Mouse (Mus musculus) CH12.LX (cell line): ENCODE data around the gene Plekhb1. TPM values are rescaled to one million over a fixed set of nuclear protein-coding genes. Genes with fewer than 3 reads are reported as not detected.

Experiments used
- DNase-seq: peaks from one replicate; pipeline ENCODE4 v3.0.0-alpha.2; 2013; ENCODE audit errors: extremely low read depth
- H3K27ac ChIP-seq: 2 replicates; pipeline ENCODE4 v1.5.1; 2012; ENCODE audit warnings: low read depth, mild to moderate bottlenecking, control low read depth, moderate library complexity; ENCODE audit not compliant: insufficient read depth
- H3K27me3 ChIP-seq: replicated peaks from 2 replicates; pipeline ENCODE3; 2012; ENCODE audit warnings: inconsistent platforms
- H3K36me3 ChIP-seq, 2 experiments: replicated peaks in 1 of 2; 2 replicates each; pipeline versions ENCODE3 to v1.6.1; 2012; ENCODE audit warnings: inconsistent platforms in 1 of 2, low read length in 1 of 2, mild to moderate bottlenecking in 1 of 2, mixed read lengths in 1 of 2, moderate library complexity in 1 of 2; ENCODE audit not compliant: control insufficient read depth in 1 of 2, insufficient read depth in 1 of 2
- H3K4me1 ChIP-seq, 2 experiments: 2 replicates each; pipeline ENCODE4 v1.6.1; 2012; ENCODE audit warnings: inconsistent platforms in 1 of 2, moderate library complexity in 1 of 2; ENCODE audit not compliant: insufficient read depth in 2 of 2, control insufficient read depth in 1 of 2
- H3K4me2 ChIP-seq: 2 replicates; pipeline ENCODE4 v1.6.1; 2012; ENCODE audit warnings: low read depth, mild to moderate bottlenecking, control low read depth; ENCODE audit not compliant: poor library complexity, insufficient read depth, severe bottlenecking
- H3K4me3 ChIP-seq, 3 experiments: fragments of 150-350 bp in 1 of 3; sonication (generic) in 1 of 3; replicated peaks in 1 of 3; 2 replicates each; pipeline versions ENCODE3 to v1.5.1; 2011 to 2012; ENCODE audit warnings: low read depth in 2 of 3, low read length in 2 of 3, mild to moderate bottlenecking in 2 of 3, moderate library complexity in 2 of 3, control low read depth in 1 of 3, improper control_type of control experiment in 1 of 3, inconsistent platforms in 1 of 3, mixed read lengths in 1 of 3; ENCODE audit not compliant: poor library complexity in 1 of 3
- H3K79me2 ChIP-seq: replicated peaks from 2 replicates; pipeline ENCODE4 v1.6.1; 2012; ENCODE audit warnings: mild to moderate bottlenecking, moderate library complexity; ENCODE audit not compliant: control insufficient read depth, poor library complexity, insufficient read depth, severe bottlenecking; ENCODE audit errors: extremely low read depth
- H3K9ac ChIP-seq: 2 replicates; pipeline ENCODE4 v1.6.1; 2012; ENCODE audit warnings: low read depth, mild to moderate bottlenecking, control low read depth, moderate library complexity; ENCODE audit not compliant: insufficient read depth
- H3K9me3 ChIP-seq: replicated peaks from 2 replicates; pipeline ENCODE3; 2012; ENCODE audit warnings: low read length, inconsistent platforms, mixed read lengths
- BHLHE40 ChIP-seq: IDR thresholded peaks from 2 replicates; pipeline ENCODE4 v1.6.1; 2011; ENCODE audit warnings: mild to moderate bottlenecking, low read depth, low read length, improper control_type of control experiment
- CHD1 ChIP-seq: IDR thresholded peaks from 2 replicates; pipeline ENCODE4 v1.6.1; 2012; ENCODE audit warnings: low read depth, low read length, improper control_type of control experiment, inconsistent platforms
- CHD2 ChIP-seq: IDR thresholded peaks from 2 replicates; pipeline ENCODE4 v1.6.1; 2011; ENCODE audit warnings: low read length, improper control_type of control experiment
- E2F4 ChIP-seq: IDR thresholded peaks from 2 replicates; pipeline ENCODE4 v1.6.1; 2011; ENCODE audit warnings: low read depth, low read length, improper control_type of control experiment; ENCODE audit not compliant: insufficient replicate concordance
- ELF1 ChIP-seq: IDR thresholded peaks from 2 replicates; pipeline ENCODE4 v1.6.1; 2014; ENCODE audit warnings: low read depth, mild to moderate bottlenecking, inconsistent platforms, low read length, improper control_type of control experiment
- ETS1 ChIP-seq: conservative IDR thresholded peaks from 2 replicates; pipeline ENCODE4 v1.6.1; 2012; ENCODE audit warnings: low read depth, mild to moderate bottlenecking, inconsistent platforms, low read length, improper control_type of control experiment, moderate library complexity
- GABPA ChIP-seq: IDR thresholded peaks from 2 replicates; pipeline ENCODE4 v1.6.1; 2012; ENCODE audit warnings: low read depth, low read length, improper control_type of control experiment, inconsistent platforms; ENCODE audit not compliant: insufficient replicate concordance
- HCFC1 ChIP-seq: IDR thresholded peaks from 2 replicates; pipeline ENCODE4 v1.6.1; 2012; ENCODE audit warnings: low read depth, mild to moderate bottlenecking, inconsistent platforms, low read length, improper control_type of control experiment
- IRF4 ChIP-seq: IDR thresholded peaks from 2 replicates; pipeline ENCODE4 v1.6.1; 2014; ENCODE audit warnings: low read depth, mild to moderate bottlenecking, inconsistent platforms, low read length, improper control_type of control experiment
- KAT2A ChIP-seq: IDR thresholded peaks from 2 replicates; pipeline ENCODE4 v1.6.1; 2012; ENCODE audit warnings: low read length, improper control_type of control experiment, inconsistent platforms; ENCODE audit not compliant: insufficient replicate concordance
- MAFK ChIP-seq: IDR thresholded peaks from 2 replicates; pipeline ENCODE4 v1.6.1; 2011; ENCODE audit warnings: low read length, improper control_type of control experiment; ENCODE audit not compliant: insufficient replicate concordance
- MAX ChIP-seq: IDR thresholded peaks from 2 replicates; pipeline ENCODE4 v1.6.1; 2011; ENCODE audit warnings: low read length, improper control_type of control experiment
- MEF2A ChIP-seq: IDR thresholded peaks from 2 replicates; pipeline ENCODE4 v1.6.1; 2014; ENCODE audit warnings: low read depth, mild to moderate bottlenecking, inconsistent platforms, low read length, improper control_type of control experiment, borderline replicate concordance
- MXI1 ChIP-seq: IDR thresholded peaks from 2 replicates; pipeline ENCODE4 v1.6.1; 2011; ENCODE audit warnings: mild to moderate bottlenecking, low read depth, low read length, improper control_type of control experiment
- MYC ChIP-seq: IDR thresholded peaks from 2 replicates; pipeline ENCODE4 v1.6.1; 2011; ENCODE audit warnings: low read depth, mild to moderate bottlenecking, improper control_type of control experiment, low read length
- PAX5 ChIP-seq: IDR thresholded peaks from 2 replicates; pipeline ENCODE4 v1.6.1; 2012; ENCODE audit warnings: low read length, inconsistent platforms, mixed read lengths
- POLR2AphosphoS2 ChIP-seq: IDR thresholded peaks from 2 replicates; pipeline ENCODE4 v1.6.1; 2011; ENCODE audit warnings: low read depth, low read length, improper control_type of control experiment
- RAD21 ChIP-seq: IDR thresholded peaks from 2 replicates; pipeline ENCODE4 v1.6.1; 2011; ENCODE audit warnings: low read depth, mild to moderate bottlenecking, low read length, improper control_type of control experiment, moderate library complexity
- RCOR1 ChIP-seq: conservative IDR thresholded peaks from 2 replicates; pipeline ENCODE4 v1.6.1; 2012; ENCODE audit warnings: low read depth, mild to moderate bottlenecking, inconsistent platforms, low read length, improper control_type of control experiment
- SMC3 ChIP-seq: IDR thresholded peaks from 2 replicates; pipeline ENCODE4 v1.6.1; 2011; ENCODE audit warnings: low read depth, low read length, improper control_type of control experiment
- TBP ChIP-seq: conservative IDR thresholded peaks from 2 replicates; pipeline ENCODE4 v1.6.1; 2011; ENCODE audit warnings: low read depth, low read length, improper control_type of control experiment
- TCF12 ChIP-seq: IDR thresholded peaks from 2 replicates; pipeline ENCODE4 v1.6.1; 2014; ENCODE audit warnings: low read depth, mild to moderate bottlenecking, inconsistent platforms, low read length, improper control_type of control experiment
- USF2 ChIP-seq: conservative IDR thresholded peaks from 2 replicates; pipeline ENCODE4 v1.6.1; 2011; ENCODE audit warnings: low read depth, low read length, improper control_type of control experiment
- ZC3H11A ChIP-seq: IDR thresholded peaks from 2 replicates; pipeline ENCODE4 v1.6.1; 2012; ENCODE audit warnings: low read depth, mild to moderate bottlenecking, inconsistent platforms, low read length, improper control_type of control experiment
- ZKSCAN1 ChIP-seq: IDR thresholded peaks from 2 replicates; pipeline ENCODE4 v1.6.1; 2012; ENCODE audit warnings: low read depth, inconsistent platforms, low read length, improper control_type of control experiment, borderline replicate concordance
- ZNF384 ChIP-seq: IDR thresholded peaks from 2 replicates; pipeline ENCODE4 v1.6.1; 2012; ENCODE audit warnings: low read depth, low read length, improper control_type of control experiment, inconsistent platforms
- dilution Hi-C: fragments of 300-500 bp; cut with MboI; formaldehyde crosslinking; loops from 2 replicates; pipeline ENCODE4 v1.14.3; 2020; ENCODE audit warnings: low sequenced_read_pairs; ENCODE audit not compliant: extremely low pct_unique_long_range_greater_than_20kb, extremely low pct_ligation_motif_present
- in situ Hi-C: fragments of 300-500 bp; cut with MboI; formaldehyde crosslinking; loops from 3 replicates; pipeline ENCODE4 v1.14.3; 2019; ENCODE audit warnings: low sequenced_read_pairs, low pct_ligation_motif_present, low pct_unique_long_range_greater_than_20kb, mixed read lengths
- polyA plus RNA-seq: library from polyadenylated mRNA; unstranded; fragments of >175 nt; gene quantifications from 2 replicates; pipeline ENCODE4 v1.2.1, GENCODE M21; 2012; ENCODE audit warnings: low read depth; ENCODE audit not compliant: insufficient read length
- total RNA-seq, 2 experiments: library from RNA; depleted of rRNA; stranded (reverse); fragments of 300-350 nt in 1 of 2; fragments of >200 nt in 1 of 2; gene quantifications; 2 replicates each; pipeline ENCODE4 v1.2.3; 2012 to 2014

The Plekhb1 gene
- total and polyA plus RNA-seq, 3 experiments: 0.04 TPM; not detected in 2

DNA sequence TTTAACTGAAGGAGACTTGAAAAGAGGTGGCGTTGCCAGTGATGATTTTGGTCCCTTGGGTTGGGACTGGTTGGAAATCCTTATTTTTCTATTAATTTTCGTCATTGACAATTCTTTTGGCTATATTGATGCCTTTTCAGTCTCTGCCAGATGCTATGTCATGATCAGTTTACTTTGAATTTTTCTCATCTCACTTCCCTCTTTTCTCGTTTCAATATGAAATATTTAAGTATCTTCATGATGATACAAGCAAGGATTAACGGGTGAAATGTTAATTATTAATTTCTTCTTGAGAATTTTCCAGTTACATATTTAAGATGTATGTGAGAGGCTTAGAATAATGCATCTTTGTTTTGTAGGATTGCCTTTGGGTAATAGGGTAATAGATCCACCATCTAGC is 53.3 kb downstream of the Plekhb1 start:
- peak overlapping the region; percentile 71 for H3K9ac ChIP-seq
- H3K27ac ChIP-seq: no peak overlapping the region
- H3K9me3 ChIP-seq: no peaks in the 10 kb centered on the region
- in situ Hi-C loops (no loop called here), dilution Hi-C loops (no loop called here)
- H3K4me1 ChIP-seq: peaks cover 5 to 25% of the 10 kb centered on the region in 2 experiments; a peak in 2 of 4 replicates
- H3K4me2 ChIP-seq: peak overlapping the region; percentile 97
- TF ChIP-seq RAD21: no peak
- TF ChIP-seq SMC3: no peak
- no peak for TF ChIP-seq TCF12
- TF ChIP-seq RCOR1: no peak
- TF ChIP-seq KAT2A: no peak
- no peak for TF ChIP-seq TBP
- TF ChIP-seq MEF2A: no peak
- no peak for TF ChIP-seq E2F4
- no peak for TF ChIP-seq MYC
- TF ChIP-seq POLR2AphosphoS2: no peak
- no peak for TF ChIP-seq BHLHE40
- no peak for TF ChIP-seq HCFC1
- TF ChIP-seq GABPA: no peak
- no peak for TF ChIP-seq CHD1
- TF ChIP-seq PAX5: no peak
- TF ChIP-seq, all 38 proteins: peak for 0
- DNase-seq: no peak
- H3K27me3 ChIP-seq: no peaks in the 10 kb centered on the region
- H3K79me2 ChIP-seq: peaks cover 20% of the 10 kb centered on the region
- peak overlapping the region; percentile 70 to 99 (median 93) for H3K4me3 ChIP-seq
- no peaks in the 10 kb centered on the region for H3K36me3 ChIP-seq

DNA sequence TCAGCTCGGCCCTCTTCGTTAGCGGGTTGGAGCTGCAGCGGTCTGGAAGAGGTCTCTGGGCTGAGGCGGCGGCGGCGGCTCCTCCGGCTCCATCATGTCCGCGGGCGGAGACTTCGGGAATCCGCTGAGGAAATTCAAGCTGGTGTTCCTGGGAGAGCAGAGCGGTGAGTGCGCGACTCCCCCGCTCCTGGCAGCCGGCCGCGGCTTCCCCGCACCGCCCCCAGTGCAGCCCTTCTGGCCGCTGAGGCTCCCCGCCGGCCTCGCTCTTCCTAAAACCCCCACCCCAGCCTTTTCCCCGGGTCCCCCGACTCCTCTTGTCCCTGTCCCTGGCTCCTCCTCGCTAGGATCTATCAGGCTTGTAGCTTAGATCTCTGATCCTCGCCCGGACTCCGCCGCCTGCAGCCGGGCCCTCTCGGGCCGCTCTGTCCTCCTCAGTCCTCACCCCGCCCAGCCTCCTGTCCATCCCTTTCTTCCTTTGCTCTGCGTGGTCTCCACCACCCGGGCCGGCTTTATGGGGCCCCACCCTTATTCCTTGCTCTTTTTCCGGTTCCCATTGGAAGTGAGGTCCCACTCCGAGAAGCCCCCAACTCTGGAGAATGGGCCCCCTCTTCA is 54.0 kb downstream of the Plekhb1 start, which contains the start of gene Mrpl48:
Gene Mrpl48 (minus strand): TSS at position 172 of the 612 bp plus-strand sequence.
- Histone ChIP-seq H3K27me3 (no peaks in the 10 kb centered on the region), H3K4me3 (peak within 1 kb of the TSS; percentile 70 to 99 (median 93)), H3K4me2 (peak within 1 kb of the TSS; percentile 97), H3K79me2 (peaks cover 20% of the 10 kb centered on the region), H3K9ac (peak within 1 kb of the TSS; percentile 71), H3K9me3 (no peaks in the 10 kb centered on the region), H3K36me3 (no peaks in the 10 kb centered on the region), H3K4me1 (peaks cover 5 to 25% of the 10 kb centered on the region in 2 experiments; a peak in 2 of 4 replicates), H3K27ac (peak within 1 kb of the TSS; percentile 80)
- TF ChIP-seq MAX: no peak
- TF ChIP-seq MEF2A: no peak
- no peak for TF ChIP-seq ZKSCAN1
- TF ChIP-seq RAD21: no peak
- no peak for TF ChIP-seq ZC3H11A
- no peak for TF ChIP-seq CHD2
- no peak for TF ChIP-seq MAFK
- no peak for TF ChIP-seq ETS1
- no peak for TF ChIP-seq RCOR1
- no peak for TF ChIP-seq ZNF384
- TF ChIP-seq GABPA: no peak
- TF ChIP-seq ELF1: no peak
- TF ChIP-seq MXI1: no peak
- TF ChIP-seq IRF4: no peak
- TF ChIP-seq E2F4: no peak
- no peak for TF ChIP-seq USF2
- dilution Hi-C loops: no loop called here
- DNase-seq: no peak
- in situ Hi-C loops: no loop called here
